Mouse (Mus musculus) hindlimb bud, embryonic 11.5 days (tissue): ENCODE measurements around the gene Eif4a2.

Experiments used
- DNase-seq: peaks from one replicate; pipeline ENCODE4 v3.0.0-alpha.2; 2012; ENCODE audit warnings: low read depth, low spot score; ENCODE audit errors: extremely low spot score

Eif4a2 gene

GRCm38 (mm10) chr16:23135421-23136149, 28.3 kb downstream of the Eif4a2 start:
- no peak for DNase-seq

GRCm38 (mm10) chr16:23136406-23136970, 29.2 kb downstream of the Eif4a2 start:
- no peak for DNase-seq

DNA sequence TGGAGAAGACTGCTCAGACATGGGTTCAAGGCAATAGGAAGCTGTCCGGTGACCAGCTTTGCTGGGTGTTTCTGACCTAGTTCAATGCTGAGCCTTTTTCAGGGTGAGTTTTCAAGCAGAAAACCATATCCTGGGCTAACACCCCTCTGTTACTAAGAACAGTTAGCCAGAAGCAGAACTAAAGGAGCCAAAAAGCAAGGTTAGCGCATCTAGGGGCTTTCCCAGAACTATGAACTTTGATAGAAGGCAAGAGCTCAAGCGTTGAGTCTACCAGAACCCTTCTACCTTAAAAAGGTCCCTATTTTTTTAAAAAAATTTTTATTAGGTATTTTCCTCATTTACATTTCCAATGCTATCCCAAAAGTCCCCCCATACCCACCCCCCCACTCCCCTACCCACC, 33.7 kb downstream of the Eif4a2 start:
- DNase-seq: no peak

DNA sequence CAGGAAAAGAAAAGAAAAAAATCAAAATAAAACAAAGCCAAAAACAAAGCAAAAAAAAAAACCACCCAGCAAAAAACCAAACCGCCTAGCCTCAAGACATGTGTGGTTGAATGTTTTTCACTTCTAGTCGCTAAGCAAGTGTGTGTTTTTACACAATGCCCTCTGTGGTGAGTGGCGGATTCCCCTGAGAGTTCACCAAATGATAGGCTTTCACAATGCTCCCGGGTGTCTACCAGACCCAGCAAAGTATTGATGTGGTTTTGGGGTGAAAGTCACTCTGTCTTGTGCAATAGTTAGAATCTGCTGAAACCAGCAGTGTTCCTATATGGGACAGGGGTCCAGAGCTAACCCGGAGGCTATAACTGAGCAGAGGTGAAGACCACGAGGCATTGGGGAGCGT, 37.1 kb downstream of the Eif4a2 start:
- DNase-seq: no peak

DNA sequence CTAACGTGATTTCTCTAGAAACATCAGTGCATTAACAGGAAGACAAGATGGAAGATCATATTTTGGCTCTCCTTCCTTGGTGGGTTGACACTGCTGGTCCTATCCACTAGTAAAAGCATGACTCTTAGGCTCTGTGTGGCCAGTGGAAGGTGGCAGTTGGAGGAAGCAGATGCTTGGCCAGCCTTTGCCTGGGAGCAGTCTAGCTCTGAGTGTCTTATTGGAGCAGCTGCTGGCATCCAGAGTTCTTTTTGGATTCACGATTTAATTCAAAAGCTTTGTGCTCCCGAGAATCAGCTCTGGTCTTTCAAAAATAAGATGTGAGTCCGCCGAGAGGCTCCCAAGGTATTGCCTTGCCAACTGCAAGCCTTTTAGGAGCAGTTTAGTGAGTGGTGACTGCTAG, 38.0 kb downstream of the Eif4a2 start:
- DNase-seq: no peak

- no peak for DNase-seq
Measured at GRCm38 (mm10) chr16:23146280-23146679, 39.0 kb downstream of the Eif4a2 start, which contains the start of gene Adipoq. TSS of gene Adipoq (plus strand) at chr16:23146536.

DNA sequence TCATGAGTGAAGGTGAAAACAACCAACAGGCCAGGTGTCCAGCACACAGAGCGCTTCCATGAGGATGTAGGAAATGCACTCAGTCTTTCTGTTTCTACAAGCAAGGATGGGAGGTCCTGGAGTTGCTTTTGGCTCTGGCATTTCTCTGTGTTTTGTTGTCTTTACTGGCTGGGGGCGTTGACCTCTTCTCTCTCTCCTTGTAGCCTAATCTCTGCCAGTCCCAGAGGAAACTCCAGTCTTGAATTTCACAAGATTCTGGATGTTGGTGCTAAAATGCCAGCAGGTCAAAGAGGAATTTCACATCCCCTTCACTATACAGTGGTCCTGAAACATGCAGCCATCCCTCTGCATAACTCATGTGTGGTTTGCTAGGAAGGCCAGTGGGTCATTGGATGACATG, 41.7 kb downstream of the Eif4a2 start:
- no peak for DNase-seq

GRCm38 (mm10) chr16:23149396-23149795, 42.2 kb downstream of the Eif4a2 start:
- no peak for DNase-seq

GRCm38 (mm10) chr16:23151423-23151822, 44.2 kb downstream of the Eif4a2 start:
- no peak for DNase-seq

- no peak for DNase-seq
Measured at GRCm38 (mm10) chr16:23154261-23154660, 47.0 kb downstream of the Eif4a2 start.

DNA sequence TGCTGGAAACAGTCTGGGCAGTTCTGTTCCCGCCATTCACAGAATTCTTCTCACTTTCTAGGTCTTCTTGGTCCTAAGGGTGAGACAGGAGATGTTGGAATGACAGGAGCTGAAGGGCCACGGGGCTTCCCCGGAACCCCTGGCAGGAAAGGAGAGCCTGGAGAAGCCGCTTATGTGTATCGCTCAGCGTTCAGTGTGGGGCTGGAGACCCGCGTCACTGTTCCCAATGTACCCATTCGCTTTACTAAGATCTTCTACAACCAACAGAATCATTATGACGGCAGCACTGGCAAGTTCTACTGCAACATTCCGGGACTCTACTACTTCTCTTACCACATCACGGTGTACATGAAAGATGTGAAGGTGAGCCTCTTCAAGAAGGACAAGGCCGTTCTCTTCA, 49.8 kb downstream of the Eif4a2 start:
- DNase-seq: no peak

DNA sequence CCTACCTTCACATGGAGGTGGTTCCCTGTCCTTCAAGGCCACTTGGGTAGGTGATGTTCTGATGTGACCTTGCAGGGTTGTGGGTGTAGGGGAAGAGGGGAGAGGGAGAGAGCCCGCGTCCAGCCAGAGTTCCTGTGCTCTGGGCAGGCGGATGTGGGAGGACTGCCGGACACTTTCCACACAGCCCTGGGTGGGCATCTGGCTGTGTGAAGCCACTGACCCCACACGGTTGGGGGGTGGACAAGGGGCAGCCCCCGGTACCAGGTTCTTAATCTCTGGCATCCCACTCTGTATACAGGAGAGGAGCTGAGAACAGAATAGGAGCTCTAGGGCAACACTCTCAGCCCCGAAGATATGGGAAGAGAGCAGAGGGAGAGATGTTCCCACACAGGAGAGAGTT, 51.0 kb downstream of the Eif4a2 start:
- DNase-seq: no peak

DNA sequence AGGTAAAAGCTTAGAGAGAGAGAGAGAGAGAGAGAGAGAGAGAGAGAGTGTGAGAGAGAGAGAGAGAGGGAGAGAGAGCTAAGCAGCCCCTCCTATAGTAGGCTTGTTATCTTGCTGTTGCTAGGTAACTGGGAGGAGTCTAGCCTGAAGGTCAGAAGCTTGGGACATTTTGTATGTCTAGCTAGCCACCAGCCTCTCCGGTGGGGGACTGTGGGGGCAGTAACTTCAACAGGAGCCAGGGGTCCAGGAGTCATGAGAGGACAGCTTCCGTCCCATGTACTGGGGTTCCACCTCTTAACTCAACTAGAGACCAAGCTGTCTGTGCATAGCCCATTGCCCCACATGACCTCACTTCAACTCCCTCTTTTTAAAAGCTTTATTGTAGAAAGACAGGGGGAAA, 51.7 kb downstream of the Eif4a2 start:
- DNase-seq: no peak

- no peak for DNase-seq
Measured at GRCm38 (mm10) chr16:23159749-23160148, 52.5 kb downstream of the Eif4a2 start.

DNA sequence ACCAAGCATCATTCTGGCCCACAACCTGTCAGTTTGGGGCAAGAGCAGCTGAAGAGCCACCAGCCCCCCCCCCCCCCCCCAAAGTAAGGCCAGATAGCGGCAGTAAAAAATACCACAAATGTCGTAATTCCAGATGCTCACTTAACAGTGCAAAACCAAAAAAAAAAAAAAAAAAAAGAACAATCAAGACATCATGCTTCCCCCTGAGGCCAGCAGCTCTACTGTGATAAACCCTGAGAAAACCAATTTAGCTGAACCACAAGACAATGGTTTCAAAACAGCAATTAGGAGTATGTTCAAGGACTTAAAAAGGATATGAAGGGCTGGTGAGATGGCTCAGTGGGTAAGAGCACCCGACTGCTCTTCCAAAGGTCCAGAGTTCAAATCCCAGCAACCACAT, 54.9 kb downstream of the Eif4a2 start:
- no peak for DNase-seq
